Comparison of ENCODE assay signal across 9 mouse cellular contexts in genomic region chr15:79892995-79893823, GRCm38 (mm10). TPM values are rescaled to one million over a fixed set of nuclear protein-coding genes. Genes with fewer than 3 reads are reported as not detected.
DNase-seq lines count a peak whose midpoint lies in the region; ATAC-seq and TF ChIP-seq lines count a peak whose summit lies in the region.
"Had no signal": no experiment of that assay in that cellular context is flagged by ENCODE, and none has a peak within 500 bp of the region (broad histone marks: within the 10 kb centered on the region; RNA-seq: fewer than 3 reads in every experiment).

No protein-coding gene starts in this region.

- no peak for DNase-seq in left cerebral cortex, adult 2 months (ENCODE audit: extremely low spot score in 1 of 2, low spot score in 2 of 2)
- DNase-seq in left cerebral cortex, adult 18-20 months (ENCODE audit: low spot score in 2 of 2) = no peak
- DNase-seq in layer of hippocampus, adult 11-12 months (ENCODE audit: low spot score) = no peak
- no peak for DNase-seq in right cerebral cortex, postnatal 4 days
- DNase-seq: kidney, postnatal 10 days had no signal

- no peaks in the 10 kb centered on the region for H3K36me3 ChIP-seq in intestine, embryonic 16.5 days (ENCODE audit: control insufficient read depth, insufficient read depth, low read length)
- no peaks in the 10 kb centered on the region for H3K36me3 ChIP-seq in neural tube, embryonic 13.5 days

- intact Hi-C loops in left cerebral cortex, adult 2 months (cut with DNase I) = no loop called here

- H3K9me3 ChIP-seq in intestine, embryonic 16.5 days (ENCODE audit: control insufficient read depth, low read length) = no peaks in the 10 kb centered on the region
- H3K9me3 ChIP-seq in neural tube, embryonic 13.5 days = no peaks in the 10 kb centered on the region

- TF ChIP-seq CTCF in left cerebral cortex, adult 2 months (IDR thresholded peaks at IDR 0.05) = no peak
- no peak for TF ChIP-seq CTCF in bone marrow macrophage, adult 2 months (IDR thresholded peaks at IDR 0.05; ENCODE audit: low read depth, low read length)

- H3K27ac ChIP-seq in left cerebral cortex, adult 2 months = no peak overlapping the region
- H3K27ac ChIP-seq in bone marrow macrophage, adult 2 months (ENCODE audit: insufficient read depth, low read depth, low read length) = peak overlapping the region; percentile 83
- no peak overlapping the region; the same call in 1 of the 2 replicates for H3K27ac ChIP-seq in intestine, embryonic 16.5 days (ENCODE audit: low read length)
- no peak overlapping the region for H3K27ac ChIP-seq in neural tube, embryonic 13.5 days (replicated peaks)

- WGBS in intestine, embryonic 16.5 days = 72% methylated on average over 15 of the region's 15 CpGs
- WGBS in neural tube, embryonic 13.5 days = 77% methylated on average over 15 of the region's 15 CpGs

- H3K4me2 ChIP-seq in intestine, embryonic 16.5 days (ENCODE audit: low read depth, low read length) = peak overlapping the region; percentile 73
- peak overlapping the region; percentile 52; the same call in 1 of the 2 replicates for H3K4me2 ChIP-seq in neural tube, embryonic 13.5 days

- H3K4me3 ChIP-seq in left cerebral cortex, adult 2 months = peak overlapping the region; percentile 39; the same call in 1 of the 2 replicates
- H3K4me3 ChIP-seq in bone marrow macrophage, adult 2 months (ENCODE audit: insufficient read depth, low read length) = peak overlapping the region; percentile 79
- H3K4me3 ChIP-seq in intestine, embryonic 16.5 days (ENCODE audit: low read length) = peak overlapping the region; percentile 53
- H3K4me3 ChIP-seq in neural tube, embryonic 13.5 days = no peak overlapping the region

- peaks cover 36% of the 10 kb centered on the region for H3K4me1 ChIP-seq in bone marrow macrophage, adult 2 months (ENCODE audit: control insufficient read depth, insufficient read depth, low read length)
- H3K4me1 ChIP-seq in intestine, embryonic 16.5 days (ENCODE audit: control insufficient read depth, insufficient read depth, low read length) = peaks cover 15% of the 10 kb centered on the region
- peaks cover 12% of the 10 kb centered on the region for H3K4me1 ChIP-seq in neural tube, embryonic 13.5 days (replicated peaks)

- H3K9ac ChIP-seq in intestine, embryonic 16.5 days (ENCODE audit: low read depth, low read length) = peak overlapping the region; percentile 66; the same call in 1 of the 2 replicates
- H3K9ac ChIP-seq in neural tube, embryonic 13.5 days = no peak overlapping the region

- H3K27me3 ChIP-seq in intestine, embryonic 16.5 days (replicated peaks; ENCODE audit: control insufficient read depth, insufficient read depth, low read length) = peaks cover 3% of the 10 kb centered on the region; the same call in 1 of the 2 replicates
- peaks cover 24% of the 10 kb centered on the region for H3K27me3 ChIP-seq in neural tube, embryonic 13.5 days

- ATAC-seq in intestine, embryonic 16.5 days = no peak
- no peak for ATAC-seq in neural tube, embryonic 13.5 days (ENCODE audit: low read depth)
- ATAC-seq in inflammation-experienced regulatory T-cells, adult 6 months = no peak

- no peak for TF ChIP-seq POLR2A in bone marrow macrophage, adult 2 months (IDR thresholded peaks at IDR 0.05; ENCODE audit: borderline replicate concordance, low read depth, low read length)

RNA-seq across cellular contexts. Expression of gene Apobec3, which starts 1.8 kb away (rescaled TPM):
- total RNA-seq in left cerebral cortex, adult 2 months (2021) = 1 to 10 TPM; 5.1 to 6.1 TPM
- 1 to 10 TPM; 4.3 to 5.0 TPM for total RNA-seq in left cerebral cortex, adult 18-20 months (2021)
- polyA plus RNA-seq in bone marrow macrophage, adult 2 months (2012; ENCODE audit: insufficient read depth, insufficient read length, missing spikeins) = 179 and 198 TPM in 2 replicates
- 12.9 and 16.2 TPM in 2 replicates for polyA plus RNA-seq in intestine, embryonic 16.5 days (2015; fragmentation: Nextera tagmentation; extraction: Ambion mirVana)
- polyA plus RNA-seq in neural tube, embryonic 13.5 days (2015; fragmentation: Nextera tagmentation; extraction: Ambion mirVana) = 4.6 and 5.2 TPM in 2 replicates
- polyA plus RNA-seq in inflammation-experienced regulatory T-cells, adult 6 months (2017; shearing (Covaris generic)) = 100 to 1,000 TPM; 509 to 683 (median 543) TPM

RNA-seq across cellular contexts. Expression of gene Cbx6, which starts 58.7 kb away (rescaled TPM):
- total RNA-seq in left cerebral cortex, adult 2 months (2021) = 100 to 1,000 TPM; 370 to 387 TPM
- 100 to 1,000 TPM; 323 TPM for total RNA-seq in left cerebral cortex, adult 18-20 months (2021)
- 7.4 and 7.9 TPM in 2 replicates for polyA plus RNA-seq in bone marrow macrophage, adult 2 months (2012; ENCODE audit: insufficient read depth, insufficient read length, missing spikeins)
- polyA plus RNA-seq in intestine, embryonic 16.5 days (2015; fragmentation: Nextera tagmentation; extraction: Ambion mirVana) = 31.4 and 31.6 TPM in 2 replicates
- 39.8 and 42.0 TPM in 2 replicates for polyA plus RNA-seq in neural tube, embryonic 13.5 days (2015; fragmentation: Nextera tagmentation; extraction: Ambion mirVana)
- polyA plus RNA-seq in inflammation-experienced regulatory T-cells, adult 6 months (2017; shearing (Covaris generic)) = 10 to 100 TPM; 10.5 to 13.1 (median 10.9) TPM

RNA-seq across cellular contexts. Expression of gene Npcd, which starts 59.2 kb away (rescaled TPM):
- 10 to 100 TPM in 1 of 2 experiments, 1 to 10 TPM in 1; 9.7 to 19.7 TPM for total RNA-seq in left cerebral cortex, adult 2 months (2021)
- 10 to 100 TPM in 1 of 2 experiments, 1 to 10 TPM in 1; 6.8 to 28.8 TPM for total RNA-seq in left cerebral cortex, adult 18-20 months (2021)
- not detected in 2 replicates for polyA plus RNA-seq in bone marrow macrophage, adult 2 months (2012; ENCODE audit: insufficient read depth, insufficient read length, missing spikeins)
- polyA plus RNA-seq in intestine, embryonic 16.5 days (2015; fragmentation: Nextera tagmentation; extraction: Ambion mirVana) = not detected in 2 replicates
- polyA plus RNA-seq in neural tube, embryonic 13.5 days (2015; fragmentation: Nextera tagmentation; extraction: Ambion mirVana) = 0.90 TPM in 1 of 2 replicates, not detected in the other
- polyA plus RNA-seq in inflammation-experienced regulatory T-cells, adult 6 months (2017; shearing (Covaris generic)) = not detected

Comparison
In these comparisons a context has a peak if more than half of its experiments do, and no peak if none do; other contexts are left out.
1. RNA of gene Apobec3, which starts 1.8 kb away (polyA plus RNA-seq): 509 to 683 TPM in inflammation-experienced regulatory T-cells, adult 6 months and 179 to 198 TPM in bone marrow macrophage, adult 2 months; 12.9 to 16.2 TPM in intestine, embryonic 16.5 days and 4.6 to 5.2 TPM in neural tube, embryonic 13.5 days; every median in the first group is over 10 times any median in the second.